Mouse (Mus musculus) retina, postnatal 1 day (tissue): ENCODE measurements around the gene Glra1.

Experiments used
- DNase-seq: peaks from one replicate; pipeline ENCODE4 v3.0.0-alpha.2; 2012

The Glra1 gene

GRCm38 (mm10) chr11:55517666-55518065 lies 90.3 kb downstream of the Glra1 start:
- DNase-seq, result no peak

- DNase-seq, result peak; percentile 68
Measured at GRCm38 (mm10) chr11:55511374-55511773, 96.6 kb downstream of the Glra1 start.

GRCm38 (mm10) chr11:55505485-55505884 lies 102.5 kb downstream of the Glra1 start:
- no peak for DNase-seq

- no peak for DNase-seq
Measured at GRCm38 (mm10) chr11:55502886-55503285, 105.1 kb downstream of the Glra1 start.

GRCm38 (mm10) chr11:55501955-55502531 lies 106.0 kb downstream of the Glra1 start:
- DNase-seq, result no peak

GRCm38 (mm10) chr11:55497885-55498284 lies 110.1 kb downstream of the Glra1 start:
- DNase-seq, result peak; percentile 70

GRCm38 (mm10) chr11:55496158-55496557 lies 111.8 kb downstream of the Glra1 start:
- DNase-seq, result no peak

GRCm38 (mm10) chr11:55485443-55485842 lies 122.6 kb downstream of the Glra1 start:
- DNase-seq, result no peak

GRCm38 (mm10) chr11:55473219-55473618 lies 134.8 kb downstream of the Glra1 start:
- DNase-seq, result no peak

GRCm38 (mm10) chr11:55471467-55471866 lies 136.5 kb downstream of the Glra1 start:
- DNase-seq, result no peak

- DNase-seq, result no peak
Measured at GRCm38 (mm10) chr11:55470761-55471160, 137.2 kb downstream of the Glra1 start.

GRCm38 (mm10) chr11:55469923-55470691 lies 137.9 kb downstream of the Glra1 start:
- no peak for DNase-seq

GRCm38 (mm10) chr11:55469048-55469843 lies 138.8 kb downstream of the Glra1 start, which contains the start of gene G3bp1:
G3bp1 (plus strand) TSS chr11:55469685.
- peak; percentile 100 for DNase-seq

- no peak for DNase-seq
Measured at GRCm38 (mm10) chr11:55468611-55469047, 139.4 kb downstream of the Glra1 start.

- no peak for DNase-seq
Measured at GRCm38 (mm10) chr11:55468012-55468411, 140.0 kb downstream of the Glra1 start.

- no peak for DNase-seq
Measured at GRCm38 (mm10) chr11:55465177-55465576, 142.8 kb downstream of the Glra1 start.

GRCm38 (mm10) chr11:55464707-55465106 lies 143.3 kb downstream of the Glra1 start:
- no peak for DNase-seq
